Comparison of ENCODE assay signal across 8 mouse cellular contexts in the genomic region with DNA sequence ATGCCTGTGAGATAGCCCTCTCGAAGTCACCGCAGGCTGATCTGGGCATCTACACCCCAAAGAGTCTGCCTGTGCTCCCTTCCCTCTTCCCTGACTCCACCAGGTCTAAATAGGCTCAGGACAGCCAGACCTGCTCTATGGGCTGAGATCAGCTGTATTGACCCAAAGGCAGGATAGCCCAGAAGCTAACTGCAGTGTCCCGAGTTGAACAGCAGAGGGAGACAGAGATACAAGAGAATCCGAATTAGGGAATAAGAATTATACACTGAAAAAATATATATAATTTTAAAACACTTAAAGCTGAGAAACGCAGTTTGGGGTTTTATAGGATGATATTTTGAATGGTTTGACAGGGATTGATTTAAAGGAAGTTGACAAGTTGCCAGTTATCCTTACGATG. TPM values are rescaled to one million over a fixed set of nuclear protein-coding genes. Genes with fewer than 3 reads are reported as not detected.
A peak's percentile ranks its signal among the peaks of the same experiment; 100 is the strongest.
DNase-seq lines count a peak whose midpoint lies in the region; ATAC-seq and TF ChIP-seq lines count a peak whose summit lies in the region.
"Had no signal": no experiment of that assay in that cellular context is flagged by ENCODE, and none has a peak within 500 bp of the region (broad histone marks: within the 10 kb centered on the region; RNA-seq: fewer than 3 reads in every experiment).

No protein-coding gene starts in this region.

- ATAC-seq in kidney, embryonic 15.5 days (replicated peaks; ENCODE audit: low FRiP score): no peak
- ATAC-seq in neural tube, embryonic 11.5 days (ENCODE audit: insufficient read depth, low FRiP score, low TSS enrichment): no peak

- intact Hi-C loops in heart, postnatal 14 days (cut with DNase I): loop anchor here (2.0 kb wide), 1 partner anchor 51 kb away; no protein-coding TSS in a partner anchor
- intact Hi-C loops in left cerebral cortex, postnatal 10 days (cut with DNase I): loop anchor here (2.0 kb wide), 1 partner anchor 47 kb away; no protein-coding TSS in a partner anchor

- no peak overlapping the region for H3K4me3 ChIP-seq in kidney, adult 2 months (ENCODE audit: insufficient read depth, low read depth, low read length)
- no peak overlapping the region for H3K4me3 ChIP-seq in kidney, embryonic 15.5 days (replicated peaks)
- H3K4me3 ChIP-seq in neural tube, embryonic 11.5 days (ENCODE audit: low read depth, low read length): no peak overlapping the region

- no peaks in the 10 kb centered on the region for H3K4me1 ChIP-seq in kidney, adult 2 months (ENCODE audit: control insufficient read depth, insufficient read depth, low read length)
- no peaks in the 10 kb centered on the region for H3K4me1 ChIP-seq in kidney, embryonic 15.5 days
- H3K4me1 ChIP-seq in neural tube, embryonic 11.5 days (ENCODE audit: control insufficient read depth, insufficient read depth, low read length): no peaks in the 10 kb centered on the region

- WGBS in kidney, adult 2 months: 27% methylated on average over 6 of the region's 6 CpGs
- WGBS in kidney, embryonic 15.5 days: 25% methylated on average over 6 of the region's 6 CpGs
- 23% methylated on average over 6 of the region's 6 CpGs for WGBS in neural tube, embryonic 11.5 days

- H3K9me3 ChIP-seq in kidney, embryonic 15.5 days (replicated peaks): no peaks in the 10 kb centered on the region
- H3K9me3 ChIP-seq in neural tube, embryonic 11.5 days (ENCODE audit: control insufficient read depth, low read length): no peaks in the 10 kb centered on the region

- TF ChIP-seq CTCF in kidney, adult 2 months (conservative IDR thresholded peaks at IDR 0.05; ENCODE audit: insufficient read depth, insufficient read length, low read depth, low read length): peak; percentile 69

- no peak overlapping the region for H3K9ac ChIP-seq in kidney, embryonic 15.5 days
- no peak overlapping the region for H3K9ac ChIP-seq in neural tube, embryonic 11.5 days (ENCODE audit: low read length)

- H3K36me3 ChIP-seq in kidney, adult 2 months (ENCODE audit: control insufficient read depth, insufficient read depth, low read length): no peaks in the 10 kb centered on the region
- H3K36me3 ChIP-seq in kidney, embryonic 15.5 days: no peaks in the 10 kb centered on the region
- H3K36me3 ChIP-seq in neural tube, embryonic 11.5 days (ENCODE audit: control insufficient read depth, insufficient read depth, low read length): no peaks in the 10 kb centered on the region

- no peaks in the 10 kb centered on the region for H3K27me3 ChIP-seq in kidney, adult 2 months (replicated peaks; ENCODE audit: control insufficient read depth, insufficient read depth, low read length)
- no peaks in the 10 kb centered on the region for H3K27me3 ChIP-seq in kidney, embryonic 15.5 days
- H3K27me3 ChIP-seq in neural tube, embryonic 11.5 days (ENCODE audit: control insufficient read depth, insufficient read depth, low read length): no peaks in the 10 kb centered on the region

- H3K4me2 ChIP-seq in kidney, embryonic 15.5 days: no peak overlapping the region
- H3K4me2 ChIP-seq in neural tube, embryonic 11.5 days (ENCODE audit: low read depth): no peak overlapping the region

- DNase-seq in kidney, adult 2 months: peak; percentile 56
- peak; percentile 71 for DNase-seq in NIH3T3 (ENCODE audit: low read depth)
- peak; percentile 26 for DNase-seq in c-Kit-positive CD71-positive TER-119-positive erythroid progenitor cells, embryonic 14.5 days (ENCODE audit: low spot score)
- DNase-seq in heart, postnatal 14 days: peak; percentile 22 to 61
- DNase-seq in left cerebral cortex, postnatal 10 days (ENCODE audit: extremely low spot score in 1 of 2, low spot score in 2 of 2): peak; percentile 34
- DNase-seq in neural tube, embryonic 11.5 days (ENCODE audit: low spot score): peak; percentile 64

- no peak for TF ChIP-seq POLR2A in kidney, adult 2 months (IDR thresholded peaks at IDR 0.05; ENCODE audit: low read depth, low read length)

- H3K27ac ChIP-seq in kidney, adult 2 months (ENCODE audit: insufficient read depth, low read depth, low read length): no peak overlapping the region
- no peak overlapping the region for H3K27ac ChIP-seq in kidney, embryonic 15.5 days
- no peak overlapping the region for H3K27ac ChIP-seq in neural tube, embryonic 11.5 days (ENCODE audit: low read depth, low read length)

RNA-seq across cellular contexts. Expression of gene Ins2, which starts 56.2 kb away (rescaled TPM):
- 0.68 and 0.88 TPM in 2 replicates for polyA plus RNA-seq in kidney, adult 2 months (2012; rRNA removed)
- 0.88 TPM in 1 of 2 replicates, not detected in the other for polyA plus RNA-seq in kidney, embryonic 15.5 days (2015; fragmentation: Nextera tagmentation; extraction: Ambion mirVana)
- total RNA-seq in heart, postnatal 14 days (2021): not detected
- not detected for total RNA-seq in left cerebral cortex, postnatal 10 days (2021)
- not detected in 2 replicates for polyA plus RNA-seq in neural tube, embryonic 11.5 days (2014; fragmentation: Nextera tagmentation; extraction: Ambion mirVana)
- polyA plus RNA-seq: gonadal fat pad, adult 2 months had no signal
